Mouse (Mus musculus) hindbrain, embryonic 10.5 days (tissue): ENCODE data around the gene Exoc4. TPM values are rescaled to one million over a fixed set of nuclear protein-coding genes. Genes with fewer than 3 reads are reported as not detected.

Source experiments
- DNase-seq: peaks from one replicate; pipeline ENCODE4 v3.0.0-alpha.2; 2017; ENCODE audit warnings: low spot score
- H3K27ac ChIP-seq: fragments of 300-500 bp; sonication (generic); 2 replicates; pipeline ENCODE4 v1.5.1; 2016; ENCODE audit warnings: mild to moderate bottlenecking, moderate library complexity
- H3K27me3 ChIP-seq: fragments of 300-500 bp; sonication (generic); 2 replicates; pipeline ENCODE4 v1.6.1; 2016; ENCODE audit warnings: mild to moderate bottlenecking; ENCODE audit not compliant: poor library complexity, insufficient read depth, severe bottlenecking
- H3K36me3 ChIP-seq: fragments of 300-500 bp; sonication (generic); 2 replicates; pipeline ENCODE4 v1.6.1; 2016; ENCODE audit warnings: mild to moderate bottlenecking, moderate library complexity
- H3K4me1 ChIP-seq: fragments of 300-500 bp; sonication (generic); replicated peaks from 2 replicates; pipeline ENCODE4 v1.6.1; 2016; ENCODE audit warnings: mild to moderate bottlenecking
- H3K4me3 ChIP-seq: fragments of 300-500 bp; sonication (generic); 2 replicates; pipeline ENCODE4 v1.5.1; 2016; ENCODE audit warnings: mild to moderate bottlenecking, moderate library complexity
- H3K9me3 ChIP-seq: fragments of 300-500 bp; sonication (generic); 2 replicates; pipeline ENCODE4 v1.6.1; 2016; ENCODE audit warnings: mild to moderate bottlenecking, moderate library complexity
- WGBS: fragments of 180-500 bp; shearing (Covaris S2); methylation state at CpG from one replicate; pipeline ENCODE4 v1.1.7; 2016; 5-methylcytosine and 5-hydroxymethylcytosine counted together
- polyA plus RNA-seq: library from polyadenylated mRNA; unstranded; fragments of >200 nt; fragmentation: Nextera tagmentation; extraction: Ambion mirVana; gene quantifications from 2 replicates; pipeline ENCODE4 v1.2.1, GENCODE M21; 2016

Exoc4 gene
- polyA plus RNA-seq, 1 experiment from 2014 or later, result 35.9 TPM

- 85% methylated on average over 6 of the region's 6 CpGs for WGBS
- Histone ChIP-seq H3K27ac (no peak overlapping the region), H3K9me3 (no peaks in the 10 kb centered on the region), H3K4me3 (no peak overlapping the region), H3K4me1 (peaks cover 12% of the 10 kb centered on the region; the same call in 1 of the 2 replicates), H3K36me3 (no peaks in the 10 kb centered on the region), H3K27me3 (no peaks in the 10 kb centered on the region)
- no peak for DNase-seq
Observed at GRCm38 (mm10) chr6:33823777-33824302, 575.0 kb downstream of the Exoc4 start.

- peaks cover 19% of the 10 kb centered on the region for H3K4me1 ChIP-seq
- peak overlapping the region; percentile 50; the same call in 1 of the 2 replicates for H3K27ac ChIP-seq
- H3K27me3 ChIP-seq, result no peaks in the 10 kb centered on the region
- H3K9me3 ChIP-seq, result no peaks in the 10 kb centered on the region
- DNase-seq, result no peak
- no peaks in the 10 kb centered on the region for H3K36me3 ChIP-seq
- no peak overlapping the region for H3K4me3 ChIP-seq
- WGBS, result 44% methylated on average over 6 of the region's 6 CpGs
Observed at GRCm38 (mm10) chr6:33828499-33828898, 579.6 kb downstream of the Exoc4 start.

GRCm38 (mm10) chr6:33829261-33829660, 580.4 kb downstream of the Exoc4 start:
- WGBS, result 93% methylated on average over 4 of the region's 4 CpGs
- no peak for DNase-seq
- no peaks in the 10 kb centered on the region for H3K36me3 ChIP-seq

GRCm38 (mm10) chr6:33831276-33831675, 582.4 kb downstream of the Exoc4 start:
- Histone ChIP-seq H3K4me1 (peaks cover 24% of the 10 kb centered on the region), H3K4me3 (no peak overlapping the region), H3K36me3 (no peaks in the 10 kb centered on the region), H3K27me3 (no peaks in the 10 kb centered on the region), H3K9me3 (no peaks in the 10 kb centered on the region), H3K27ac (no peak overlapping the region)
- DNase-seq, result no peak
- WGBS, result 95% methylated on average over 3 of the region's 3 CpGs

More at GRCm38 (mm10) chr6:33829261-33829660, 580.4 kb downstream of the Exoc4 start:
- no peaks in the 10 kb centered on the region for H3K27me3 ChIP-seq
- H3K27ac ChIP-seq, result no peak overlapping the region
- H3K9me3 ChIP-seq, result no peaks in the 10 kb centered on the region
- H3K4me3 ChIP-seq, result no peak overlapping the region
- H3K4me1 ChIP-seq, result peaks cover 22% of the 10 kb centered on the region

GRCm38 (mm10) chr6:33832978-33833377, 584.1 kb downstream of the Exoc4 start:
- Histone ChIP-seq H3K27ac (no peak overlapping the region), H3K9me3 (no peaks in the 10 kb centered on the region), H3K4me3 (no peak overlapping the region), H3K36me3 (no peaks in the 10 kb centered on the region), H3K4me1 (peaks cover 20% of the 10 kb centered on the region), H3K27me3 (no peaks in the 10 kb centered on the region)
- DNase-seq, result peak; percentile 8
- WGBS, result 62% methylated on average over 4 of the region's 4 CpGs

- no peak for DNase-seq
- 93% methylated on average over 3 of the region's 3 CpGs for WGBS
- H3K27me3 ChIP-seq, result no peaks in the 10 kb centered on the region
- no peak overlapping the region for H3K27ac ChIP-seq
- H3K4me3 ChIP-seq, result no peak overlapping the region
- peaks cover 10% of the 10 kb centered on the region; the same call in 1 of the 2 replicates for H3K4me1 ChIP-seq
- H3K36me3 ChIP-seq, result peaks cover 7% of the 10 kb centered on the region; the same call in 1 of the 2 replicates
- no peaks in the 10 kb centered on the region for H3K9me3 ChIP-seq
Observed at GRCm38 (mm10) chr6:33836048-33836780, 587.3 kb downstream of the Exoc4 start.

- Histone ChIP-seq H3K4me1 (peaks cover 11% of the 10 kb centered on the region), H3K27me3 (no peaks in the 10 kb centered on the region), H3K27ac (no peak overlapping the region), H3K9me3 (no peaks in the 10 kb centered on the region), H3K4me3 (no peak overlapping the region), H3K36me3 (peaks cover 7% of the 10 kb centered on the region; the same call in 1 of the 2 replicates)
- 30% methylated on average over 1 of the region's 1 CpGs for WGBS
- DNase-seq, result no peak
Observed at GRCm38 (mm10) chr6:33842901-33843300, 594.0 kb downstream of the Exoc4 start.

- Histone ChIP-seq H3K4me3 (no peak overlapping the region), H3K27me3 (no peaks in the 10 kb centered on the region)
- 83% methylated on average over 3 of the region's 3 CpGs for WGBS
Observed at GRCm38 (mm10) chr6:33859049-33859448, 610.2 kb downstream of the Exoc4 start.

GRCm38 (mm10) chr6:33865752-33866151, 616.9 kb downstream of the Exoc4 start:
- Histone ChIP-seq H3K9me3 (no peaks in the 10 kb centered on the region), H3K36me3 (no peaks in the 10 kb centered on the region), H3K4me1 (peaks cover 9% of the 10 kb centered on the region), H3K27me3 (no peaks in the 10 kb centered on the region), H3K4me3 (no peak overlapping the region), H3K27ac (no peak overlapping the region)
- 78% methylated on average over 3 of the region's 3 CpGs for WGBS
- no peak for DNase-seq

More at GRCm38 (mm10) chr6:33859049-33859448, 610.2 kb downstream of the Exoc4 start:
- no peaks in the 10 kb centered on the region for H3K36me3 ChIP-seq
- no peak overlapping the region for H3K27ac ChIP-seq
- no peaks in the 10 kb centered on the region for H3K9me3 ChIP-seq
- no peak for DNase-seq
- H3K4me1 ChIP-seq, result peaks cover 5% of the 10 kb centered on the region; the same call in 1 of the 2 replicates

GRCm38 (mm10) chr6:33866901-33867580, 618.2 kb downstream of the Exoc4 start:
- no peaks in the 10 kb centered on the region for H3K27me3 ChIP-seq
- 89% methylated on average over 3 of the region's 3 CpGs for WGBS
- no peaks in the 10 kb centered on the region for H3K9me3 ChIP-seq
- H3K4me3 ChIP-seq, result no peak overlapping the region
- peaks cover 21% of the 10 kb centered on the region for H3K4me1 ChIP-seq
- no peak for DNase-seq
- H3K27ac ChIP-seq, result no peak overlapping the region
- H3K36me3 ChIP-seq, result no peaks in the 10 kb centered on the region

GRCm38 (mm10) chr6:33869251-33869650, 620.4 kb downstream of the Exoc4 start:
- Histone ChIP-seq H3K4me1 (peaks cover 31% of the 10 kb centered on the region), H3K4me3 (no peak overlapping the region), H3K27me3 (no peaks in the 10 kb centered on the region), H3K27ac (no peak overlapping the region), H3K36me3 (no peaks in the 10 kb centered on the region), H3K9me3 (no peaks in the 10 kb centered on the region)
- no peak for DNase-seq
- 91% methylated on average over 3 of the region's 3 CpGs for WGBS

- Histone ChIP-seq H3K27me3 (no peaks in the 10 kb centered on the region), H3K27ac (peak overlapping the region; percentile 53), H3K4me1 (peaks cover 39% of the 10 kb centered on the region), H3K4me3 (no peak overlapping the region), H3K9me3 (no peaks in the 10 kb centered on the region), H3K36me3 (no peaks in the 10 kb centered on the region)
- WGBS, result 53% methylated on average over 9 of the region's 9 CpGs
- no peak for DNase-seq
Observed at GRCm38 (mm10) chr6:33870468-33871142, 621.7 kb downstream of the Exoc4 start.
